Mouse (Mus musculus) brain, embryonic 14.5 days (tissue): ENCODE measurements around the gene Tprn. TPM values are rescaled to one million over a fixed set of nuclear protein-coding genes. Genes with fewer than 3 reads are reported as not detected.
A peak's percentile ranks its signal among the peaks of the same experiment; 100 is the strongest.

Experiments
- DNase-seq: peaks from one replicate; pipeline ENCODE4 v3.0.0-alpha.2; 2011; ENCODE audit warnings: low read depth
- CTCF ChIP-seq: fragments of 200-500 bp; IDR thresholded peaks from 2 replicates; pipeline ENCODE4 v1.5.1; 2012; ENCODE audit warnings: inconsistent platforms, mild to moderate bottlenecking, moderate library complexity, borderline replicate concordance; ENCODE audit not compliant: insufficient read depth, insufficient read length; ENCODE audit errors: extremely low read depth
- POLR2A ChIP-seq: fragments of 200-500 bp; IDR thresholded peaks from 2 replicates; pipeline ENCODE4 v1.6.1; 2012; ENCODE audit warnings: mild to moderate bottlenecking, inconsistent platforms, borderline replicate concordance; ENCODE audit not compliant: poor library complexity, insufficient read depth, insufficient read length, severe bottlenecking; ENCODE audit errors: extremely low read depth
- polyA plus RNA-seq: library from polyadenylated mRNA; depleted of rRNA; stranded (reverse); fragments of >200 nt; gene quantifications from 2 replicates; pipeline ENCODE4 v1.2.3, GENCODE M21; 2012

Gene Tprn
- polyA plus RNA-seq, 1 experiment, result 13.0 TPM

GRCm38 (mm10) chr2:25227406-25227805, 35.0 kb upstream of the Tprn start:
- DNase-seq, result no peak
- TF ChIP-seq POLR2A (no peak), CTCF (no peak)

- peak; percentile 93 for DNase-seq
- peak; percentile 83 for TF ChIP-seq CTCF
- TF ChIP-seq POLR2A, result no peak
These were observed 34.0 kb upstream of the Tprn start for GRCm38 (mm10) chr2:25228431-25228889.

- no peak for DNase-seq
- TF ChIP-seq POLR2A (no peak), CTCF (no peak)
These were observed 33.4 kb upstream of the Tprn start for GRCm38 (mm10) chr2:25228995-25229530.

GRCm38 (mm10) chr2:25229582-25229981, 32.8 kb upstream of the Tprn start:
- no peak for TF ChIP-seq POLR2A
- TF ChIP-seq CTCF, result no peak

GRCm38 (mm10) chr2:25230581-25230980, 31.8 kb upstream of the Tprn start:
- TF ChIP-seq CTCF, result no peak
- TF ChIP-seq POLR2A, result no peak
- no peak for DNase-seq

More at GRCm38 (mm10) chr2:25229582-25229981, 32.8 kb upstream of the Tprn start:
- no peak for DNase-seq

GRCm38 (mm10) chr2:25231038-25231437, 31.4 kb upstream of the Tprn start:
- TF ChIP-seq POLR2A, result no peak
- TF ChIP-seq CTCF, result no peak
- no peak for DNase-seq

GRCm38 (mm10) chr2:25233421-25233820, 29.0 kb upstream of the Tprn start:
- DNase-seq, result no peak
- TF ChIP-seq POLR2A, result no peak
- no peak for TF ChIP-seq CTCF

GRCm38 (mm10) chr2:25234050-25234449, 28.4 kb upstream of the Tprn start, which contains the start of gene Slc34a3:
Gene Slc34a3 (minus strand): TSS chr2:25234364.
- TF ChIP-seq POLR2A (no peak), CTCF (no peak)
- DNase-seq, result no peak

GRCm38 (mm10) chr2:25234551-25235220, 27.7 kb upstream of the Tprn start:
- no peak for DNase-seq
- TF ChIP-seq POLR2A (no peak), CTCF (no peak)

- no peak for DNase-seq
- TF ChIP-seq POLR2A, result no peak
- no peak for TF ChIP-seq CTCF
These were observed 25.8 kb upstream of the Tprn start, which contains the start of gene Rnf224 for GRCm38 (mm10) chr2:25236614-25237013. Gene Rnf224 (minus strand): TSS chr2:25236787.

- DNase-seq, result no peak
- TF ChIP-seq POLR2A (no peak), CTCF (no peak)
These were observed 24.9 kb upstream of the Tprn start for GRCm38 (mm10) chr2:25237522-25237921.

- TF ChIP-seq POLR2A, result no peak
- TF ChIP-seq CTCF, result no peak
- DNase-seq, result no peak
These were observed 24.3 kb upstream of the Tprn start for GRCm38 (mm10) chr2:25238106-25238505.

- no peak for TF ChIP-seq POLR2A
- no peak for DNase-seq
These were observed 22.7 kb upstream of the Tprn start for GRCm38 (mm10) chr2:25239766-25240165.

GRCm38 (mm10) chr2:25240310-25240709, 22.1 kb upstream of the Tprn start:
- no peak for TF ChIP-seq POLR2A
- TF ChIP-seq CTCF, result no peak
- DNase-seq, result no peak
